Mouse (Mus musculus) adrenal gland, adult 2 months (tissue): ENCODE results near the gene Apobec3. TPM values are rescaled to one million over a fixed set of nuclear protein-coding genes. Genes with fewer than 3 reads are reported as not detected.

Source experiments
- DNase-seq: peaks from one replicate; pipeline ENCODE4 v3.0.0; 2021
- polyA plus RNA-seq: library from polyadenylated mRNA; depleted of rRNA; stranded (reverse); fragments of >200 nt; gene quantifications from 2 replicates; pipeline ENCODE4 v1.2.3, GENCODE M21; 2012; rRNA removed
- total RNA-seq, 2 experiments: library from RNA; stranded (reverse); gene quantifications; 2 replicates each; pipeline ENCODE4 v1.2.3; 2021

Apobec3 gene
- total and polyA plus RNA-seq, 3 experiments, result 5.2 to 16.5 (median 13.1) TPM

- DNase-seq, result no peak
These were observed 59.8 kb downstream of the Apobec3 start for GRCm38 (mm10) chr15:79951226-79951625.

- DNase-seq, result peak; percentile 84
These were observed 60.5 kb downstream of the Apobec3 start for GRCm38 (mm10) chr15:79951730-79952503.

- DNase-seq, result peak; percentile 93
These were observed 61.2 kb downstream of the Apobec3 start for GRCm38 (mm10) chr15:79952504-79953231.

GRCm38 (mm10) chr15:79953470-79953869, 62.0 kb downstream of the Apobec3 start:
- DNase-seq, result no peak

- DNase-seq, result no peak
These were observed 65.1 kb downstream of the Apobec3 start for GRCm38 (mm10) chr15:79956559-79956958.

GRCm38 (mm10) chr15:79958418-79958817, 67.0 kb downstream of the Apobec3 start:
- DNase-seq, result no peak

GRCm38 (mm10) chr15:79961366-79961921, 70.0 kb downstream of the Apobec3 start:
- DNase-seq, result no peak

- DNase-seq, result no peak
These were observed 71.2 kb downstream of the Apobec3 start for GRCm38 (mm10) chr15:79962661-79963060.

GRCm38 (mm10) chr15:79964376-79964775, 72.9 kb downstream of the Apobec3 start:
- no peak for DNase-seq

Other genes with a start within 250 kb of the Apobec3 start
- gene Fam227a, start 232.7 kb upstream of the Apobec3 start, total RNA-seq, result 1 to 10 TPM; 1.3 to 1.6 TPM
- gene Fam227a, start 232.7 kb upstream of the Apobec3 start, polyA plus RNA-seq, result 0.43 and 0.61 TPM in 2 replicates
- gene Cby1, start 232.5 kb upstream of the Apobec3 start, total RNA-seq, result 10 to 100 TPM; 14.0 to 26.9 TPM
- 6.9 and 13.2 TPM in 2 replicates for gene Cby1, start 232.5 kb upstream of the Apobec3 start, polyA plus RNA-seq
- 100 to 1,000 TPM in 1 of 2 experiments, 10 to 100 TPM in 1; 93.3 to 114 TPM for gene Tomm22, start 220.8 kb upstream of the Apobec3 start, total RNA-seq
- gene Tomm22, start 220.8 kb upstream of the Apobec3 start, polyA plus RNA-seq, result 11.0 and 13.7 TPM in 2 replicates
- 10 to 100 TPM; 29.1 to 30.1 TPM for gene Josd1, start 203.7 kb upstream of the Apobec3 start, total RNA-seq
- 33.8 and 38.2 TPM in 2 replicates for gene Josd1, start 203.7 kb upstream of the Apobec3 start, polyA plus RNA-seq
- gene Gtpbp1, start 200.8 kb upstream of the Apobec3 start, total RNA-seq, result 10 to 100 TPM; 29.2 to 32.5 TPM
- gene Gtpbp1, start 200.8 kb upstream of the Apobec3 start, polyA plus RNA-seq, result 26.4 and 29.8 TPM in 2 replicates
- 10 to 100 TPM; 46.9 to 77.9 TPM for gene Sun2, start 149.1 kb upstream of the Apobec3 start, total RNA-seq
- gene Sun2, start 149.1 kb upstream of the Apobec3 start, polyA plus RNA-seq, result 86.8 and 92.5 TPM in 2 replicates
- gene Dnal4, start 113.8 kb upstream of the Apobec3 start, total RNA-seq, result 10 to 100 TPM; 13.9 to 24.8 TPM
- 39.9 and 43.0 TPM in 2 replicates for gene Dnal4, start 113.8 kb upstream of the Apobec3 start, polyA plus RNA-seq
- 1 to 10 TPM; 4.4 to 7.9 TPM for gene Nptxr, start 86.9 kb upstream of the Apobec3 start, total RNA-seq
- gene Nptxr, start 86.9 kb upstream of the Apobec3 start, polyA plus RNA-seq, result 5.5 and 6.3 TPM in 2 replicates
- gene Npcd, start 57.4 kb upstream of the Apobec3 start, total RNA-seq, result 1 to 10 TPM; 1.2 to 2.0 TPM
- 13.4 and 14.6 TPM in 2 replicates for gene Npcd, start 57.4 kb upstream of the Apobec3 start, polyA plus RNA-seq
- 10 to 100 TPM; 46.2 to 67.3 TPM for gene Cbx6, start 57.0 kb upstream of the Apobec3 start, total RNA-seq
- gene Cbx6, start 57.0 kb upstream of the Apobec3 start, polyA plus RNA-seq, result 105 and 106 TPM in 2 replicates
- gene Cbx7, start 79.5 kb downstream of the Apobec3 start, total RNA-seq, result 10 to 100 TPM; 15.6 to 29.8 TPM
- 35.2 and 41.3 TPM in 2 replicates for gene Cbx7, start 79.5 kb downstream of the Apobec3 start, polyA plus RNA-seq
- 10 to 100 TPM; 30.3 to 54.0 TPM for gene Pdgfb, start 123.3 kb downstream of the Apobec3 start, total RNA-seq
- gene Pdgfb, start 123.3 kb downstream of the Apobec3 start, polyA plus RNA-seq, result 63.3 and 63.8 TPM in 2 replicates
- gene Syngr1, start 199.7 kb downstream of the Apobec3 start, total RNA-seq, result 10 to 100 TPM; 24.4 to 47.8 TPM
- gene Syngr1, start 199.7 kb downstream of the Apobec3 start, polyA plus RNA-seq, result 86.9 and 119 TPM in 2 replicates
- 100 to 1,000 TPM; 376 to 618 TPM for gene Rpl3, start 200.2 kb downstream of the Apobec3 start, total RNA-seq
- 500 and 520 TPM in 2 replicates for gene Rpl3, start 200.2 kb downstream of the Apobec3 start, polyA plus RNA-seq
- gene Tab1, start 241.5 kb downstream of the Apobec3 start, total RNA-seq, result 10 to 100 TPM; 11.4 to 23.2 TPM
- 19.6 and 23.4 TPM in 2 replicates for gene Tab1, start 241.5 kb downstream of the Apobec3 start, polyA plus RNA-seq